Mouse (Mus musculus) 3134 (cell line): Measurements from ENCODE around the gene Ppp2r3a.
A peak's percentile ranks its signal among the peaks of the same experiment; 100 is the strongest.

Source experiments
- DNase-seq: peaks from one replicate; pipeline ENCODE4 v3.0.0-alpha.2; 2011; ENCODE audit warnings: low spot score; ENCODE audit not compliant: insufficient read length; ENCODE audit errors: extremely low read depth

The Ppp2r3a gene

DNA sequence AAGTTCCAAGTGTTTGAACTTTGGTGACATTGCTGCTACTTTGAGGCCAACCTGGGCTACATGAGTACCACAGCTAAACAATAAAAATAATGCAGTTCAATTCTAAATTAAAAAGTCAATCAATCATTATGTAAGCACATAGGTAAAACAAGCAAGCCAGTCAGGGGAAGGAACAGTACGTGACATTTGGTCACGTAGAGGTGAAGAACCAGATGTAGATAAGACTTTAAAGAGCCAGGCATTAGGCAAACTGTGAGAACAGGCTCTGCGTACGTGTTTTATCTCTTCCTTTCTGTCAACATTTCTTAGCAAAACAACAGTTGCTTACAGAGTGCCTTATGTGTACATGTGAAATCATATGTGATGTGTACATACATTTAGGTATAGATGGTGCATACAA is 946 bp upstream of the Ppp2r3a start:
- DNase-seq: no peak

DNA sequence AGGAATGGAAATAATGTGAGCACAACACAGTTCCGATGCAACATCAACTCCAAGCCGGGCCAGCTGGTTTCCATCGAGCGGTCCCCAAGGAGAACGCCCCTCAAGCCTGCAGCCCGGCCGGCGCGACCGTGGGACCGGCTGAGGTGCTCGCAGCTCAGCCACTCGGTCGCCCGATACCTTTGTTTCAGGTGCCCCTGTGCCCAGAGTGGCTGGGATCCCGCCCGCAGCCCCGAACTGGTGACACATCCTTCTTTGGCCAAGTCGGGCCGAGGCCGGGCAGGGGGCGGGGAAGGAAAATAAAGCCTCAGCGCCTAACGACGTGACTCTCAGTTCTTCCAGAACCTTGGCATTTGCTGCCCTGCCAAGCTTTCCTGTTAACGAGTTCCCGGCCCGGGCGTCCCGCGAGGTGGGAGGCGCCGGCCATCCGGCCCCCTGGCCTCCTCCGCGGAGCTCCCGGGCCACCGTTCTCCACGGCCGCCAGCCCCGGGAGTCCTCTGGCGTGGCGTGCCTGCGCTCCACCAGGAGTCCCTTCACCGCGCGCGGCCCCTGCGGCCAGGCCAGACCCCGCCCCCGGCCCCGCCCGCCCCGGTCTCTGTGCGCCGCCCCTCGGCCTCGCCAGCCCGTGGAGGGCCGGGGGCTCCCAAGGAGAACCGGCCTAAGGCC is 483 bp downstream of the Ppp2r3a start:
- peak; percentile 89 for DNase-seq

DNA sequence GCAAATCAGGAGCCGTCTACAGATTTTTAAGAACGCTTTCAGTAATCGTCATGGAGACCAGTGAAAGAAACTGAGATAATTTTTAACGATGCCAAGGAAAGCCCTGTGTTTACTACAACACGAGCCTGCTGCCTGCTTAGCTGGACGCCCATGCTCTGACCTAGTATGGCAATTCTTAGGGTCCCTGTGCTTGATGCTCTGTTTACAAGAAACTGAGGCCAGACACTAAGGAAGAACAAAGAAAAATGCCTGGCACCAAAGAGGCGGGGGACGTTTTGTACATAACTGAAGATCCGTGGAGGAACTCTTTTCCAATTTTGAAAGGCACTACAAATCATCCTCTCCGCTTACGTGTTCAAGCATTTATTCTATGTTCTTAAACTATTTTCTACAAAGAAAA is 1.1 kb downstream of the Ppp2r3a start:
- DNase-seq: no peak

DNA sequence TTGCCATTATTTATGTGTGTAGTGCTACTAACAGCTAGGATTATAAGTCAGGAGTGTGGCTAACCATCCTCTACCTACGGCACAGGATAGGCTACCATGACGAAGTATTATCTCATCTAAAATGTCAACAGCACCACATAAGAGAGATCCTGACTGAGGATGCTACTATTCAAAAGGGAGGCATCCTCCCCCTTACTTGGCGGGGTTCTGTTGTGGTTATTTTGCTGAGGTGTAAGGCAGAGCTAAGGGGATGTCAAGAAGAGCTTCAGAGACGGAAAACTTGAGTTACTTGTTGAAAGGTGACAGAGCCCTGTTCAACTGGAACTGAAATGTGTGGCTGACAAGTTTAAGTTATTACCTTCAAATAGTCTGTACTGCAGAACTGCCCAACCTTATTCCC is 2.0 kb downstream of the Ppp2r3a start:
- no peak for DNase-seq

DNA sequence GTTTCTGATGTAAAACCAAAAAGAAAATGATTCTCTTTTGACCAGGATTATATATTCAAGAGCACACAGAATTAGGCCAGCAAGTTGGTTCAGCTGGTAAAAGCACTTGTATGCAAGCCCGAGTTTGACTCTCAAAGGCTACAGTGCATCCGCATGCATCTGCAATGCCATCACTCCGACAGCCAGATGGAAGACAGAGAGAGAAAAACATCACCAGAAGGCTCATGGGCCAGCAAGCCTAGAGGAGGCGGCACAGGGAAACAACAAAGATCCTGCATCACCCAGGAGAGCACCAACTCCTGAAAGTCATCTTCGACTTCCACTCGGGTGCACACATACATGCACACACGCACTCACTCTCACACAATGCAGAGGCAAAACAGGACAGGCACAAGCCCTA is 4.1 kb downstream of the Ppp2r3a start:
- no peak for DNase-seq

DNA sequence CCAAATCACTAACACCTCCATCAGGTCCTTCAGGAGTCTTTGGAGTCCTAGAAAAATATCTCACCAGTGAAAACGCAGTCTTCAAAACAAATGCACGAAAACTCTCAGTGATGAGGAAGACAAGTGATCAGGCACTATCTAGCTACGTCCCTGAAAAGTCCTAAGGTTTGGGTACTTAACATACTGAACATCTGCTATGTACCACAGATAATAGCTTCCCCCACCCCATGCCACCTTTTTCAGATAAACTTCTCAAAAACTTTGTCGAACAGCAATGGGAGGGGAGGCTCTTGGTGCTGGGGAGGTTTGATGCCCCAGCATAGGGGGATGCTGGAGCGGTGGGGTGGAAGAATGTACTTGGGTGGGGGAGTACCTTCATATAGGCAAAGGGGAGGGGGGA is 6.1 kb downstream of the Ppp2r3a start:
- DNase-seq: no peak

DNA sequence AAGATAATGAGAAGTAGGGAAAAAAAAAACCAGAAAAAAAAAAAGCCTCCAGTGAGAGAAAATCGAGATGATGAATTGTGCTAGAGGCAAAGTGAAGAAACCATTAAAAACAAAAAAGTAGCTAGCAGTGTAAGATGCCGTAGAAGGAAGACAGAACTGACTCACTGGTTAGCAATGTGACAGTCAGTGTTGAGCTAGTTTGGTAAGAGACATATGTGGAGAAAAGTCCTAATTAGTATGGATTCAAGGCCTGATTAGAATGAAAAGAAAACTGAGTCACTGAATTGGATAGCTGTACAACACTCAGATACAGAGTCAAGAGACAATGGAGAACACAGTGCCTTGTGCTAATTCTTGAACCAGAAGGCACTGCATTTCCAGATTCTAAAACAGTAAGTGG is 7.9 kb downstream of the Ppp2r3a start:
- DNase-seq: peak; percentile 35

DNA sequence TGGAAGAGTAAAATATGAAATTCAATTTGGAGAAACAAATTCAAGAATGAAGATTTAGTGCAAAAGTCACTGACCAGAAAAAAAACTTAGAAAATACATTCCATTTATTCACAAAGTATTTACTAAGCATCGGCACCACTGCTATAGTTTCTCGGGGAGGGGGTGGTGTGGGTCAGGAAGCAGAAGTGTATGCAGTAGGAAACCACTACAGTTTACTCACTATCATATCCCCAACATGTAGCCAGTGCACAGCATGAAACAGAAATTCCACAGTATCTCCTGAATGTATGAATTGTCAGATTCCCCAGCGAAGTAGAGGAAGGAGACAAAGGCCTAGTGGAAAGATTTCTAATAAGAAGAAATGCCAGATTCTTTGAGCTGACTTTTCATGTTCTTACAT is 11.4 kb downstream of the Ppp2r3a start:
- no peak for DNase-seq

DNA sequence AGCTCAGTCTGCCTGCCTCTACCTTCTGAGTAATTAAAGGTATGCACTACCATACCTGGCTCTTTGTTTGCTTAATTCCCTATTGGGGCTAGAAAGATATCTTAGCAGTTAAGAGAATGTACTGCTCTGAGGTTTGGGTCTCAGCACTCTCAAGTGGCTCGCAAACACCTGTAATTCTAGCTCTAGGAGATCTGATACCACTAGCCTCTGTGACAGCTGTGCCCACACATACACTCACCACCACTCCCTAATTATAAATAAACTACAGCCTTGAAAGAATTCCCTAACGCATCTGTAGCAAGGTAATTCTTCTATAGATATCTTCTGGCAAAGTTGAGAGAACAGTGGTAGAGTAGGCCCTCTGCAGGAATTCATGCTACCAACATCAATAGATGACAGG is 15.8 kb downstream of the Ppp2r3a start:
- no peak for DNase-seq

DNA sequence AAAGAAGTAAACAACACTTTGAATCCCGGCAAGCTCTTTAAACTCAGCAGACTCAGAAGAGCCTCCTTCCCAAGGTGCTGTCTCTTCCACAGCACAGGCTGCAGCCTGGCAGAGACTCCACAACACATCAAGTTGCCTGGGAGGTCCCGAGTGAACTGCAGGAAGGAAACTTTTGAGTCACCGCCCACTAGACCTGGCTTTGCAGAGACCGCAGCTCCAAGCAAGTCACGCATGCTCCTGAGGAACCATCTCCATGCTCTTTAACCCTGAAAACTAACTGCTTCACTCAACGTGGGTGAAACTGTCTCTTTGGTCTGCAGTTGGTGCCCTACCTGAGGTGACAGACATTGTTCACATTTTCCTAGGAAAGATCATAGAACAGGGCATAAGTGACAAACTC is 19.6 kb downstream of the Ppp2r3a start:
- no peak for DNase-seq

DNA sequence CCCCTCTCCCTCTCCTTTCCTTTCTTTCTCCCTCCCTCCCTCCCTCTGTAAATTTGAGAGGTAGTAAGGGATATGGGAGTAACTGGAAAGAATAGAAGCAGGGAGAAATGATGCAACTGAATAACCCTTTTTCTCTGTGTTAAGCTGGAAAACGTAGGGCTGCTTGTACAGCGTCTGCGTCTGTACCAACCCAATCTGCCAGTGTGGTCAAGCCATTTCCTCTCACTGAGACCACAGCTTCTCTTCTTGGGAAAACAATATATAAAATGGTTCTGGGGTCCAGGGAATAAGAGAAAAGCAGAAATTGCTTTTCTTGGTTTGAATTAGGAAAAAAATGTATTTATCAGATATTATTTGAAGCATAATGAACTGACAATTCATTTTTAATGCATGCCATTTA is 21.6 kb downstream of the Ppp2r3a start:
- DNase-seq: no peak

DNA sequence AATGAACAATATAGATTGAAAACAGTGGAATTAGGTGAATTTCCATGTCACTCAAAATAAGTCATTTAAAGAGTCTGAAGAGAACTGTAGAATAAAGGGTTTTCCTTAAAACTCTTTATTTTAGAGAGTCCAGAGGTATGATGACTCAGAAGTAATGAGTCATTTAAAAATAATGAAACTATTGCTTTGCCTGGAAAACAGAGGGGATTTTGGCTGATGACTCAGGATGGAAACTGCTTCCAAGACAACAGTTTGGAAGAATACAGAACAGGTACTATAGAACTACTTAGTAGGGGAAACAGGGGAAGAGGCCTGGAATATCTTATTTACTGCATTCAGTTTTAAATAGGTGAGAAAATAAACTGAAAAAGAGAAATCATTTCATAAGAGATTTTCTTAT is 22.7 kb downstream of the Ppp2r3a start:
- peak; percentile 39 for DNase-seq

DNA sequence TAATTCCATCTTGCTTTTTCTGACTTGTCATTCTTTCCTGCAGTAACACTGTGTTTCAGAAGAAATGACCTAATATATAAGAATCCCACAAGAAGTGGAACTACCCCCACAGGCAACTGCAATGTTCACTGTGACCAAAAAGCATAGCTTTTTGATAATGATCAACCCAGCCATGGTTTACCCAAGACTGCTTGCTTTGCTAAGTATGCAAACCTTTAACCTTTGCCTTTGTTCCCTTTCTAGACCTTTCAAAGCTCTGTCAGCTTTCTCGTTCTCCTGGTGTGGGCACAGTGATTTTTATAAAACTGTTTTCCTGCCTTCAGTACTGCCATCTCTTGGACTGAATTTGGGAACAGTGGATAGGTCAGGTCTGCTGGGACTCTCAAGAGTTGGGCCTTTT is 43.6 kb downstream of the Ppp2r3a start:
- DNase-seq: no peak

DNA sequence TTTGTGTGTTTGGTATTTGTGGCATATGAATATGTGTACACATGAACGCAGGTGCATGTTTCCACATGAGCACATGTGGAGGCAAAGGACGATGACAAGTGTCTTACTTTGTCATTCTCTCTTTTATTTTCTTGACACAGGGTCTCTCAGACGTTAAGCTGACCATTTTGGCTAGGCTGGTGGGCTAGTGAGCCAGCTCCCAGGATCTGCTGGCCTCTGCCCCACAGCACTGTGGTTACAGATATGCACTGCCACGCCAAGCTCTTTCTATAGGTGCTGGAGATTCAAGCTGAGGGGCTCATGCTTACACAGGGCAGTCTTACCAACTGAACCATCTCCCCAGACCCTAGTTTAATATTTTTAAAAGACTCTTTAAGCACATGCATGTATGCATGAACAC is 45.1 kb downstream of the Ppp2r3a start:
- DNase-seq: no peak

DNA sequence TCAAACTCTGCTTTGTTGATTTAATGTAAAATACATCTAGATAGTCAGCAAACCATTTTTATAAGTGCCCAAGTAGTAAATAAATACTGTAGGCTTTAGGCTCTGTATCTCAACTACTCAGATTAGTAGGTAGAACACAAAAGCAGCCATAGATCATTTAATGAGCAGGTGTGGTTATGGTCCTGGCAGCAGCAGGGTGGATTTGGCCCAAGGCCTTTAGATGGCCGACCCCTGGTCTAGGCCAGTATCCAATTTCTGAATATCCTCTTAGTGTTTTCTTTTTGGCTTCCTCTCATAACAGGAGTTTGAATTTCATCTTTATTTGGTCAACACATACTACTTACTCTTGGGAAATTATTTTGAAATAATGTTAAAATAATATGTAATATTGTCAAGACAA is 46.4 kb downstream of the Ppp2r3a start:
- DNase-seq: no peak

DNA sequence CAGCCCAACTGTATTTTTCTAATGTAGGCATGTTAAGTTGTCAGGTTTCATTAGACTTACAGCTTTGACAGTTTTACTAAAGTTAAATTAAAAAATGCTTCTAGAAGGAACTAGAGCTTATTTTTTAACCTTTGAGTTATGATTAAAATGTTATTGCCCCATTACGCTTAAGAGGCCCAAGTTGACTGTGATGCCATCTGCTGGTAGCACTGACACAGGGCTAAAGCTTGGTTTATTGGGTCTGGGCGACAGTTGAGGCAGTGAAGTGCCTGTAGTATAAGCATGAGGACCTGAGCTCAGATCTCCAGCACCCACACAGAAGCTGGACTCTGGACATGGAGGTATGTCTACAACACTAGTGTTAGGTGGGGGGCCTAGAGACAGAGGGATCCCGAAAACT is 47.5 kb downstream of the Ppp2r3a start:
- no peak for DNase-seq

DNA sequence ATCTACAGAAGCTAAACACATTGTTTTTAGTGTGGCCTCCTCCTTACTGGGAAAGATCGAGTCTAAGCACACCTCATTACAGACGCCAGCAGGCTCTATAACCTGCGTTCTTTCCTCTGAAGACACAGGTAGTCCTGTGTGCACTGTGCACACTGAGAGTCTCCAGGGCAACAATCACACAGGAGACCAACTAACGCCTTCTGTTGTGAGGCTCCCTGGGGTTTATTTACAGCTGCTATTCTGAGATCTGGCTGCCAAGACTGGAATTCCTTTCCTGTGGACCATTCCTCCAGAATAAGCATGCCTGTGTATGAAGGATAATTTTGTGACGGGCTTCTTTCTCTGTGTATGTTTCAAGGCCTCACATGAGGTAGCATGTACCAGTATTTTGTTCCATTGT is 51.0 kb downstream of the Ppp2r3a start:
- DNase-seq: no peak

DNA sequence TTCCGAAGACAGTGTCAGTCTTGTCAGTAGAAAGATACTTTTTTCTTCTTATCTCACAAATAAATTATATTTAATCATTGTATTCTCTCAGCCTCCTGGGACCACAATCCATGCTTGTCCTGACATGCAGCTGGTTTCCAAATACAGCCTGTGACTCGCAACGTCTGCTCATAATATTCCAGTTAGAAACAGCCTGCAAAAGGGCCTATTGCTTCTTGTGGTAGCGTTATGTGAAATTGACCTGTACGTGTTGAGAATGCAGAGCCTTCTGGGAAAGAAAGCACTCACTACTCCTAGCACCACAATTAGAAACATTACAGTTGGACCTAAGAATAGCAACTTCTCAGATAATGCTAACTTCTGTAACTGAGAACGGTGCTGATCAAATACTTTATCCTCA is 52.8 kb downstream of the Ppp2r3a start:
- no peak for DNase-seq

DNA sequence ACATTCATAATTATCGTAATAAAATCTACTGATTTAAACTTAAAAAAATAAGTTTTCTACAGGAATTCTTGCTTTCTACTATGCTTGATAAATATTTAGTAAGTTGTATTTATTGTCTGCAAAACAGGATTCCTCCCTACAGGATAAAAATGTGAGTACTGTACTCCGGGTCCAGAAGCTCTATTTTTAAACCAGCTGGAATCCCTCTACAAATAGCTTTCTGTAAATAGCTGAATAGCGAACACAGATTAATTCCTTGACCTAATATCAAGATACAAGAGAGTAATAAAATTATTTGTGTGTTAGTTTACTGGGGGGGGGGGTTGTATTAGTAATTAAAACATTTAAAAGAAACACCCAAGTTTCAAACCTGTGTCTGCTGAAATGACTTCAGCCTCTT is 53.3 kb downstream of the Ppp2r3a start:
- no peak for DNase-seq

DNA sequence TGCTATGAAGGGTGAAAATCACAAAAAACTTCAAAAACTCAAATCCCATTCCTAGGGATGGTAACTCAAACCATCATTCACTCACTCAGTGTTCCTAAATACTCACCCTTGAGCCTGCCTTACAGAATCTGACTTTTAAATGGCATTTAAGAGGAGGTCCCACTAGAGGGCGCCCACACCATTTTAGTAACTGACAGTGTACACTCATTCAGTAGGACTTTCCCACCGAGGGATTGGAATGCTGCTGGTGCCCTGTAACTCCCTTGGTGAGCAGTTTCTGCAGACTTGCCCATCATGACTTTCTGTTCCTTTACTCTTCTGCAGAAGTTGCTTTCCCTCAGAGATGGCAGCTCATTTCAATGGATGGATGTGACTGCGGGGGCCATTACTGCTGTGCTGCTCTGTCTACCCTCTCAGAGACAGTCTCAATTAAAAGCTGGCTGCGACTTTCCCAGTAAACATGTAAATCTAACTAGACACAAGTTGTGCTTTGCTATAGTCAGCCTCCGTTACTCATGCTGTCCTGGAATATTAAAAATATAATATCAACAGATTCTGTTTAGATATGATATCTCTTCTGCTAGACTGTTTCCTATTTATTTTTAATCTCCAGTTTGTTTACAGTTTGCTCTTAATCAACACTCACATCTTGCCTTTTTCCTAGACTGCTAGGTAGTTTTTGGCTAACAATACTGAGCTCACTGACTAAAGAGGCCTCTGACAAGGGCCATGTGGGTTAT is 69.5 kb downstream of the Ppp2r3a start:
- DNase-seq: peak; percentile 28

DNA sequence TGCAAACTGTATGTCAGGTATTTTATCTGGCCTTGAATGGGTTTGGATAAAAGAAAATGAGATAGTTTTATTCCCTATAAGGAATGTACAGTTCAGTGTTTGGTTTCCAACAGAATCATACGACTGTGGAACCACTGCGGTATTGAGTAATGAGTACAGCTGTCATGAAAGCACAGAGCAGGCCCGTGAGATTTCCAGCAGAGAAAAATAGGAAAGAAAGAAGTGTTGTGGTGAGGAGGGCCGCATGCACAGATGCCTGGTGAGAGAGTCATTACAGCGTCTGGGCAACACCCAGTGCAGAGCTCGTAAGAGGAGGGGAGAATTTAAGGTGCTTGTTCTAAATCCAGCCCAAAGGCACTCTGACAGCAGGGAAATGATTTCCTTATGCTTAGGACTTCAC is 70.3 kb downstream of the Ppp2r3a start:
- no peak for DNase-seq

DNA sequence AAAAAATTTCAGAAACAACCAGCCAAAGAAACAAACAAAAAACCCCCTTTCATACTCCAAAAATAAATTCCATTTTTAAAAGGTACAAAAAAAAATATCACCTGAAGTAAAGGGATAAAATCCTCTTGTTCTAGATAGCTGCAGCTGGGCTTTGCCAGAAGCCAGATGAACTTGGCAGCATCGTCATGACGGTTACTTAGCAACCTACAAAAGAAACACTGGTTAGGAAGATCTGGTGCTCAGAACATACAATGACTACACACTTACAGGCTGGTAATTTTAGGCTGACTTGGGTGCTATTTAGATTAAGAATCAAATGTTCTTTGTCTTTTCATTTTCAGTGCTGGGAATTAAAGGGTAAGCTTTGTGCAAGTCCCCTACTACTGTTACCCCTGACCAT is 71.4 kb downstream of the Ppp2r3a start:
- no peak for DNase-seq

DNA sequence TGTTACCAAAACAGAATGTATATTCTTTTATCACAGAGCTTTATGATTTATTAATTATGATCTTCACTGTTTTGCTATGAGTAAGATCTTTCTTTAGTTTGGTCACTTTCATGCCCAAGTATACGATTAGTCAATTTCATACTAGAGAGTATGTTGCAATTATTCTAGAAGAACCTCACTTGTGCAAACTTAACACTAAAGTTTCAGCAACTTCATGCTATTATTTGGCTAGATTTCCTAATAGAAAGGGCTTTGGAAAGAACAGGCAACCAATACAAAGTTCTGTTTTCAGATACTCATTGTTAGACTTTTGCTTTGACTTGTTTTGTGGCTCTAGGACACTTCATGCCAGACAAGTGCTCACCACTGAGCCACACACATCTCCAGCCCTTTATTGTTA is 91.0 kb downstream of the Ppp2r3a start:
- DNase-seq: no peak
